Mouse (Mus musculus): Measurements from ENCODE around the gene Srrm1.

GRCm38 (mm10) chr4:135283417-135283816 is 69.7 kb downstream of the Srrm1 start:
- TF ChIP-seq CTCF (IDR thresholded peaks at IDR 0.05; ENCODE audit: low read depth) (no peak), EP300 (optimal IDR thresholded peaks at IDR 0.05) (no peak)

All from stomach, postnatal 0 days (tissue).